Mouse (Mus musculus): ENCODE data around the gene Plcb2. TPM values are rescaled to one million over a fixed set of nuclear protein-coding genes. Genes with fewer than 3 reads are reported as not detected.
A peak's percentile ranks its signal among the peaks of the same experiment; 100 is the strongest.

The Plcb2 gene
- polyA plus RNA-seq, 1 experiment from 2014 or later: 2.3 TPM

GRCm38 (mm10) chr2:118762784-118763148, 34.5 kb upstream of the Plcb2 start:
- WGBS (ENCODE audit: insufficient replicate concordance): 17% methylated on average over 10 of the region's 10 CpGs
- peak; percentile 61 for ATAC-seq (ENCODE audit: insufficient read depth)
- Histone ChIP-seq H3K4me2 (peak overlapping the region; percentile 75), H3K9me3 (replicated peaks) (no peaks in the 10 kb centered on the region), H3K4me3 (replicated peaks) (peak overlapping the region; percentile 37), H3K27me3 (peaks cover 27% of the 10 kb centered on the region), H3K27ac (replicated peaks) (peak overlapping the region; percentile 71), H3K9ac (0 out of 2 replicates have a peak overlapping the region, but pooled peaks have one; percentile 43), H3K36me3 (replicated peaks) (no peaks in the 10 kb centered on the region), H3K4me1 (replicated peaks) (peaks cover 62% of the 10 kb centered on the region)

- Histone ChIP-seq H3K27ac (replicated peaks) (peak within 1 kb of the TSS; percentile 71), H3K9ac (peak within 1 kb of the TSS; percentile 43; the same call in 1 of the 2 replicates), H3K27me3 (peaks cover 24% of the 10 kb centered on the region), H3K36me3 (replicated peaks) (no peaks in the 10 kb centered on the region), H3K4me2 (peak within 1 kb of the TSS; percentile 75), H3K4me1 (replicated peaks) (peaks cover 62% of the 10 kb centered on the region), H3K4me3 (replicated peaks) (peak within 1 kb of the TSS; percentile 37), H3K9me3 (replicated peaks) (no peaks in the 10 kb centered on the region)
- 24% methylated on average over 29 of the region's 29 CpGs for WGBS (ENCODE audit: insufficient replicate concordance)
- peak; percentile 81 for ATAC-seq (ENCODE audit: insufficient read depth)
These were observed 33.9 kb upstream of the Plcb2 start, which contains the start of gene Ccdc9b for GRCm38 (mm10) chr2:118761906-118762783. Gene Ccdc9b (minus strand): TSS chr2:118762661.

GRCm38 (mm10) chr2:118761358-118761757, 33.1 kb upstream of the Plcb2 start:
- Histone ChIP-seq H3K4me2 (peak overlapping the region; percentile 75; the same call in 1 of the 2 replicates), H3K9me3 (replicated peaks) (no peaks in the 10 kb centered on the region), H3K4me3 (replicated peaks) (no peak overlapping the region), H3K27ac (replicated peaks) (no peak overlapping the region), H3K27me3 (peaks cover 24% of the 10 kb centered on the region), H3K9ac (no peak overlapping the region), H3K4me1 (replicated peaks) (peaks cover 55% of the 10 kb centered on the region), H3K36me3 (replicated peaks) (no peaks in the 10 kb centered on the region)
- 84% methylated on average over 12 of the region's 12 CpGs for WGBS (ENCODE audit: insufficient replicate concordance)
- ATAC-seq (ENCODE audit: insufficient read depth): no peak

GRCm38 (mm10) chr2:118760311-118761025, 32.2 kb upstream of the Plcb2 start:
- H3K4me3 ChIP-seq (replicated peaks): no peak overlapping the region
- H3K27ac ChIP-seq (replicated peaks): no peak overlapping the region
- H3K4me1 ChIP-seq (replicated peaks): peaks cover 51% of the 10 kb centered on the region
- H3K9ac ChIP-seq: no peak overlapping the region
- H3K9me3 ChIP-seq (replicated peaks): no peaks in the 10 kb centered on the region
- H3K4me2 ChIP-seq: no peak overlapping the region
- no peaks in the 10 kb centered on the region for H3K36me3 ChIP-seq (replicated peaks)
- peaks cover 25% of the 10 kb centered on the region for H3K27me3 ChIP-seq
- no peak for ATAC-seq (ENCODE audit: insufficient read depth)
- 72% methylated on average over 11 of the region's 11 CpGs for WGBS (ENCODE audit: insufficient replicate concordance)

GRCm38 (mm10) chr2:118759828-118760227, 31.6 kb upstream of the Plcb2 start:
- Histone ChIP-seq H3K9ac (no peak overlapping the region), H3K27me3 (peaks cover 30% of the 10 kb centered on the region), H3K4me1 (replicated peaks) (peaks cover 51% of the 10 kb centered on the region), H3K27ac (replicated peaks) (no peak overlapping the region), H3K36me3 (replicated peaks) (no peaks in the 10 kb centered on the region), H3K4me2 (peak overlapping the region; percentile 13; the same call in 1 of the 2 replicates), H3K9me3 (replicated peaks) (no peaks in the 10 kb centered on the region), H3K4me3 (replicated peaks) (no peak overlapping the region)
- WGBS (ENCODE audit: insufficient replicate concordance): 5% methylated on average over 8 of the region's 8 CpGs
- ATAC-seq (ENCODE audit: insufficient read depth): peak; percentile 34; the same call in 1 of the 2 replicates

GRCm38 (mm10) chr2:118756103-118756502, 27.9 kb upstream of the Plcb2 start:
- no peaks in the 10 kb centered on the region for H3K9me3 ChIP-seq (replicated peaks)
- peaks cover 30% of the 10 kb centered on the region for H3K27me3 ChIP-seq
- no peak for ATAC-seq (ENCODE audit: insufficient read depth)
- no peak overlapping the region for H3K9ac ChIP-seq
- H3K27ac ChIP-seq (replicated peaks): no peak overlapping the region
- WGBS (ENCODE audit: insufficient replicate concordance): 32% methylated on average over 4 of the region's 4 CpGs
- H3K4me2 ChIP-seq: no peak overlapping the region
- no peak overlapping the region for H3K4me3 ChIP-seq (replicated peaks)
- no peaks in the 10 kb centered on the region for H3K36me3 ChIP-seq (replicated peaks)
- peaks cover 42% of the 10 kb centered on the region for H3K4me1 ChIP-seq (replicated peaks)

- no peak for ATAC-seq (ENCODE audit: insufficient read depth)
- H3K4me2 ChIP-seq: no peak overlapping the region
- H3K9ac ChIP-seq: no peak overlapping the region
- no peak overlapping the region for H3K4me3 ChIP-seq (replicated peaks)
- no peaks in the 10 kb centered on the region for H3K9me3 ChIP-seq (replicated peaks)
- H3K27me3 ChIP-seq: peaks cover 24% of the 10 kb centered on the region
- WGBS (ENCODE audit: insufficient replicate concordance): 62% methylated on average over 6 of the region's 6 CpGs
- H3K4me1 ChIP-seq (replicated peaks): peaks cover 44% of the 10 kb centered on the region
- no peak overlapping the region for H3K27ac ChIP-seq (replicated peaks)
- H3K36me3 ChIP-seq (replicated peaks): no peaks in the 10 kb centered on the region
These were observed 27.2 kb upstream of the Plcb2 start for GRCm38 (mm10) chr2:118755407-118755806.

- H3K36me3 ChIP-seq (replicated peaks): peaks cover 7% of the 10 kb centered on the region
- no peaks in the 10 kb centered on the region for H3K9me3 ChIP-seq (replicated peaks)
- no peak overlapping the region for H3K27ac ChIP-seq (replicated peaks)
- no peak overlapping the region for H3K9ac ChIP-seq
- H3K27me3 ChIP-seq: peaks cover 15% of the 10 kb centered on the region
- ATAC-seq (ENCODE audit: insufficient read depth): no peak
- 75% methylated on average over 5 of the region's 5 CpGs for WGBS (ENCODE audit: insufficient replicate concordance)
- no peak overlapping the region for H3K4me2 ChIP-seq
- H3K4me3 ChIP-seq (replicated peaks): no peak overlapping the region
- H3K4me1 ChIP-seq (replicated peaks): peaks cover 42% of the 10 kb centered on the region
These were observed 25.9 kb upstream of the Plcb2 start for GRCm38 (mm10) chr2:118754143-118754542.

GRCm38 (mm10) chr2:118752792-118753108, 24.5 kb upstream of the Plcb2 start:
- peak overlapping the region; percentile 49 for H3K4me2 ChIP-seq
- no peaks in the 10 kb centered on the region for H3K9me3 ChIP-seq (replicated peaks)
- ATAC-seq (ENCODE audit: insufficient read depth): peak; percentile 78
- peaks cover 5% of the 10 kb centered on the region; the same call in 1 of the 2 replicates for H3K27me3 ChIP-seq
- peaks cover 21% of the 10 kb centered on the region for H3K36me3 ChIP-seq (replicated peaks)
- peak overlapping the region; percentile 19; the same call in 1 of the 2 replicates for H3K9ac ChIP-seq
- peak overlapping the region; percentile 83 for H3K27ac ChIP-seq (replicated peaks)
- 26% methylated on average over 4 of the region's 4 CpGs for WGBS (ENCODE audit: insufficient replicate concordance)
- peaks cover 52% of the 10 kb centered on the region for H3K4me1 ChIP-seq (replicated peaks)
- H3K4me3 ChIP-seq (replicated peaks): no peak overlapping the region

- Histone ChIP-seq H3K27ac (replicated peaks) (peak overlapping the region; percentile 83), H3K4me1 (replicated peaks) (peaks cover 58% of the 10 kb centered on the region), H3K9ac (peak overlapping the region; percentile 19), H3K27me3 (peaks cover 5% of the 10 kb centered on the region; the same call in 1 of the 2 replicates), H3K9me3 (replicated peaks) (no peaks in the 10 kb centered on the region), H3K4me2 (peak overlapping the region; percentile 49), H3K4me3 (replicated peaks) (no peak overlapping the region), H3K36me3 (replicated peaks) (peaks cover 21% of the 10 kb centered on the region)
- WGBS (ENCODE audit: insufficient replicate concordance): 50% methylated on average over 16 of the region's 16 CpGs
- ATAC-seq (ENCODE audit: insufficient read depth): peak; percentile 51
These were observed 23.9 kb upstream of the Plcb2 start for GRCm38 (mm10) chr2:118751896-118752791.

Measured in liver, embryonic 15.5 days (tissue).